Mouse (Mus musculus) spleen, adult 18-20 months (tissue): ENCODE measurements around the gene Cntn3.
"Not testable (repeated sequence)": the region's sequence is repeated elsewhere in the genome, so short reads cannot be mapped to it uniquely, and the experiment has no call there.

ENCODE experiments used
- DNase-seq, 2 experiments: peaks; one replicate each; pipeline ENCODE4 v3.0.0; 2022; ENCODE audit warnings: mixed read lengths in 2 of 2

Gene Cntn3

GRCm38 (mm10) chr6:102573001-102573400, at the start of gene Cntn3:
TSS of gene Cntn3 (minus strand) at chr6:102573101.
- DNase-seq = not testable (repeated sequence)

GRCm38 (mm10) chr6:102600773-102601172, 27.9 kb upstream of the Cntn3 start:
- DNase-seq = no peak

GRCm38 (mm10) chr6:102597756-102598155, 24.9 kb upstream of the Cntn3 start:
- no peak for DNase-seq

- DNase-seq = no peak
Measured at GRCm38 (mm10) chr6:102590151-102590550, 17.2 kb upstream of the Cntn3 start.

GRCm38 (mm10) chr6:102589311-102589710, 16.4 kb upstream of the Cntn3 start:
- no peak for DNase-seq

- no peak for DNase-seq
Measured at GRCm38 (mm10) chr6:102586056-102586455, 13.2 kb upstream of the Cntn3 start.

- no peak for DNase-seq
Measured at GRCm38 (mm10) chr6:102583578-102583977, 10.7 kb upstream of the Cntn3 start.

- no peak for DNase-seq
Measured at GRCm38 (mm10) chr6:102567496-102567895, 5.4 kb downstream of the Cntn3 start.

- DNase-seq = no peak
Measured at GRCm38 (mm10) chr6:102565228-102565627, 7.7 kb downstream of the Cntn3 start.

- DNase-seq = no peak
Measured at GRCm38 (mm10) chr6:102564011-102564731, 8.7 kb downstream of the Cntn3 start.

GRCm38 (mm10) chr6:102563431-102563830, 9.5 kb downstream of the Cntn3 start:
- no peak for DNase-seq

- DNase-seq = no peak
Measured at GRCm38 (mm10) chr6:102557521-102557920, 15.4 kb downstream of the Cntn3 start.

GRCm38 (mm10) chr6:102556497-102556896, 16.4 kb downstream of the Cntn3 start:
- DNase-seq = no peak

GRCm38 (mm10) chr6:102555814-102556437, 17.0 kb downstream of the Cntn3 start:
- no peak for DNase-seq

- no peak for DNase-seq
Measured at GRCm38 (mm10) chr6:102555067-102555657, 17.7 kb downstream of the Cntn3 start.

- no peak for DNase-seq
Measured at GRCm38 (mm10) chr6:102541633-102542412, 31.1 kb downstream of the Cntn3 start.

- no peak for DNase-seq
Measured at GRCm38 (mm10) chr6:102535599-102535998, 37.3 kb downstream of the Cntn3 start.

GRCm38 (mm10) chr6:102523037-102523436, 49.9 kb downstream of the Cntn3 start:
- DNase-seq = no peak

- DNase-seq = no peak
Measured at GRCm38 (mm10) chr6:102520977-102521376, 51.9 kb downstream of the Cntn3 start.

GRCm38 (mm10) chr6:102515231-102515630, 57.7 kb downstream of the Cntn3 start:
- DNase-seq = no peak

GRCm38 (mm10) chr6:102512085-102512484, 60.8 kb downstream of the Cntn3 start:
- DNase-seq = no peak

- no peak for DNase-seq
Measured at GRCm38 (mm10) chr6:102485509-102485908, 87.4 kb downstream of the Cntn3 start.
